ENCODE assay signal across 30 mouse cellular contexts in genomic region chr7:64881387-64881786, GRCm38 (mm10). TPM values are rescaled to one million over a fixed set of nuclear protein-coding genes. Genes with fewer than 3 reads are reported as not detected.
A peak's percentile ranks its signal among the peaks of the same experiment; 100 is the strongest.
DNase-seq lines count a peak whose midpoint lies in the region; ATAC-seq lines count a peak whose summit lies in the region.
"Had no signal": no experiment of that assay in that cellular context is flagged by ENCODE, and none has a peak within 500 bp of the region (broad histone marks: within the 10 kb centered on the region; RNA-seq: fewer than 3 reads in every experiment).

No protein-coding gene starts in this region.

- H3K27me3 ChIP-seq in heart, embryonic 11.5 days (ENCODE audit: control insufficient read depth, insufficient read depth, low read length), result no peaks in the 10 kb centered on the region
- H3K27me3 ChIP-seq: forebrain, embryonic 13.5 days; heart, embryonic 15.5 days; hindbrain, embryonic 13.5 days; midbrain, embryonic 12.5 days; neural tube, embryonic 13.5 days had no signal

- no peak overlapping the region for H3K4me3 ChIP-seq in heart, embryonic 11.5 days (ENCODE audit: low read depth, low read length)
- H3K4me3 ChIP-seq: forebrain, embryonic 13.5 days; heart, adult 2 months; heart, embryonic 15.5 days; hindbrain, embryonic 13.5 days; limb, embryonic 10.5 days; limb, embryonic 15.5 days; megakaryocyte, embryonic 14.5 days; midbrain, embryonic 12.5 days; neural tube, embryonic 13.5 days had no signal

- no peaks in the 10 kb centered on the region for H3K4me1 ChIP-seq in heart, embryonic 11.5 days (ENCODE audit: control insufficient read depth, insufficient read depth, low read length)
- H3K4me1 ChIP-seq: heart, embryonic 15.5 days; limb, embryonic 10.5 days; limb, embryonic 15.5 days; megakaryocyte, embryonic 14.5 days; midbrain, embryonic 12.5 days had no signal

- H3K4me2 ChIP-seq in heart, embryonic 11.5 days, result no peak overlapping the region
- H3K4me2 ChIP-seq: forebrain, embryonic 13.5 days; heart, embryonic 15.5 days; hindbrain, embryonic 13.5 days; limb, embryonic 15.5 days; midbrain, embryonic 12.5 days; neural tube, embryonic 13.5 days had no signal

- no peak for ATAC-seq in heart, embryonic 11.5 days (replicated peaks; ENCODE audit: insufficient number of reproducible peaks, low FRiP score, low TSS enrichment)
- peak; percentile 73 for ATAC-seq in megakaryocyte, adult 5-6 weeks (ENCODE audit: poor library complexity, severe bottlenecking)
- ATAC-seq: forebrain, embryonic 13.5 days; intestine, embryonic 16.5 days had no signal

- H3K9me3 ChIP-seq in heart, embryonic 11.5 days (replicated peaks; ENCODE audit: control insufficient read depth, low read length), result no peaks in the 10 kb centered on the region
- H3K9me3 ChIP-seq: forebrain, embryonic 13.5 days; G1E; heart, embryonic 15.5 days; hindbrain, embryonic 13.5 days; limb, embryonic 10.5 days; limb, embryonic 15.5 days; midbrain, embryonic 12.5 days; neural tube, embryonic 13.5 days had no signal

- WGBS in heart, embryonic 11.5 days (ENCODE audit: insufficient replicate concordance), result 72% methylated on average over 7 of the region's 7 CpGs

- no peak overlapping the region for H3K9ac ChIP-seq in heart, embryonic 11.5 days (ENCODE audit: low read depth, low read length)
- H3K9ac ChIP-seq: forebrain, embryonic 13.5 days; heart, embryonic 15.5 days; hindbrain, embryonic 13.5 days; limb, embryonic 15.5 days; liver, embryonic 14.5 days; midbrain, embryonic 12.5 days; neural tube, embryonic 13.5 days had no signal

- peak; percentile 44 for DNase-seq in heart, adult 11 months
- DNase-seq in A20 (ENCODE audit: low read depth, low spot score), result peak; percentile 70
- DNase-seq in MEL-GATA-1-ER (ENCODE audit: extremely low read depth, low read depth), result peak; percentile 54
- no peak for DNase-seq in frontal cortex, adult 2 months (ENCODE audit: extremely low spot score in 1 of 2, low spot score in 1 of 2)
- no peak for DNase-seq in cerebellum, postnatal 36 days
- DNase-seq: cerebellum, adult 2 months; cerebellum, postnatal 14 days; gastrocnemius, postnatal 14 days; heart, adult 2 months; kidney, adult 8-10 months; kidney, postnatal 4 days; layer of hippocampus, postnatal 36 days; lung, adult 2 months; lung, postnatal 14 days; right cerebral cortex, postnatal 14 days; thymus, postnatal 14 days had no signal

- no peaks in the 10 kb centered on the region for H3K36me3 ChIP-seq in heart, embryonic 11.5 days (ENCODE audit: control insufficient read depth, insufficient read depth, low read length)
- H3K36me3 ChIP-seq: G1E; heart, embryonic 15.5 days; hindbrain, embryonic 13.5 days; limb, embryonic 10.5 days; limb, embryonic 15.5 days; midbrain, embryonic 12.5 days; neural tube, embryonic 13.5 days had no signal

- no peak overlapping the region for H3K27ac ChIP-seq in heart, embryonic 11.5 days (ENCODE audit: low read depth, low read length)
- H3K27ac ChIP-seq: forebrain, embryonic 13.5 days; heart, adult 2 months; heart, embryonic 15.5 days; hindbrain, embryonic 13.5 days; kidney, postnatal 0 days; limb, embryonic 10.5 days; limb, embryonic 15.5 days; liver, embryonic 14.5 days; midbrain, embryonic 12.5 days; neural tube, embryonic 13.5 days had no signal

RNA-seq across cellular contexts. Expression of gene Nsmce3, which starts 8.6 kb away (rescaled TPM):
- 9.7 and 10.1 TPM in 2 replicates for polyA plus RNA-seq in heart, embryonic 11.5 days (2014; fragmentation: Nextera tagmentation; extraction: Ambion mirVana)
- total RNA-seq in megakaryocyte, adult 5-6 weeks (2015), result 3.6 and 5.2 TPM in 2 replicates
- total RNA-seq in megakaryocyte, adult 5-6 weeks (2017), result 3.8 TPM in 2 replicates
- 7.0 and 7.5 TPM in 2 replicates for polyA plus RNA-seq in frontal cortex, adult 2 months (2012; rRNA removed)

Comparison
In these comparisons a context has a peak if more than half of its experiments do, and no peak if none do; other contexts are left out.
1. DNase-seq: peak in heart, adult 11 months (single experiment), A20 (single experiment) and MEL-GATA-1-ER (single experiment); none in frontal cortex, adult 2 months (0 of 2) and cerebellum, postnatal 36 days (0 of 2).